Mouse (Mus musculus) hindbrain, postnatal 0 days (tissue): ENCODE results near the gene Dyrk1a. TPM values are rescaled to one million over a fixed set of nuclear protein-coding genes. Genes with fewer than 3 reads are reported as not detected.
A peak's percentile ranks its signal among the peaks of the same experiment; 100 is the strongest.

Source experiments
- ATAC-seq: fragments of 200-750 bp; cut with Nextera tagmentation; 2 replicates; pipeline ENCODE4 v1.8.0; 2017; ENCODE audit warnings: mild to moderate bottlenecking, moderate TSS enrichment, moderate library complexity
- DNase-seq: peaks from one replicate; pipeline ENCODE4 v3.0.0-alpha.2; 2015; ENCODE audit warnings: low spot score
- H3K27ac ChIP-seq: fragments of 300-500 bp; sonication (generic); 2 replicates; pipeline ENCODE4 v1.5.1; 2014; ENCODE audit warnings: mild to moderate bottlenecking
- H3K27me3 ChIP-seq: fragments of 300-500 bp; sonication (generic); 2 replicates; pipeline ENCODE4 v1.6.1; 2014; ENCODE audit warnings: low read length, mixed read lengths; ENCODE audit not compliant: insufficient read depth
- H3K36me3 ChIP-seq: fragments of 300-500 bp; sonication (generic); 2 replicates; pipeline ENCODE4 v1.6.1; 2014; ENCODE audit warnings: low read length, mixed read lengths; ENCODE audit not compliant: insufficient read depth
- H3K4me1 ChIP-seq: fragments of 300-500 bp; sonication (generic); 2 replicates; pipeline ENCODE4 v1.6.1; 2014; ENCODE audit warnings: antibody characterized with exemption, low read length, mixed read lengths; ENCODE audit not compliant: insufficient read depth
- H3K4me2 ChIP-seq: fragments of 300-500 bp; sonication (generic); 2 replicates; pipeline ENCODE4 v1.6.1; 2014; ENCODE audit warnings: low read depth, mild to moderate bottlenecking, low read length, moderate library complexity, mixed read lengths
- H3K4me3 ChIP-seq: fragments of 300-500 bp; sonication (generic); 2 replicates; pipeline ENCODE4 v1.5.1; 2014; ENCODE audit warnings: low read length
- H3K9ac ChIP-seq: fragments of 300-500 bp; sonication (generic); replicated peaks from 2 replicates; pipeline ENCODE4 v1.6.1; 2014; ENCODE audit warnings: mild to moderate bottlenecking, low read length, moderate library complexity, mixed read lengths
- H3K9me3 ChIP-seq: fragments of 300-500 bp; sonication (generic); 2 replicates; pipeline ENCODE4 v1.6.1; 2016; ENCODE audit warnings: low read length, mixed read lengths
- CTCF ChIP-seq: IDR thresholded peaks from 2 replicates; pipeline ENCODE4 v1.5.1; 2016; ENCODE audit warnings: antibody characterized with exemption, control low read depth, low read depth
- WGBS: fragments of 180-500 bp; shearing (Covaris S2); extraction: QIAGEN DNeasy Blood & Tissue Kit; methylation state at CpG from one replicate; pipeline ENCODE4 v1.1.7; 2014; 5-methylcytosine and 5-hydroxymethylcytosine counted together
- polyA plus RNA-seq: library from polyadenylated mRNA; unstranded; fragments of >200 nt; fragmentation: Nextera tagmentation; extraction: Ambion mirVana; gene quantifications from 2 replicates; pipeline ENCODE4 v1.2.1, GENCODE M21; 2015
- total RNA-seq: library from RNA; depleted of rRNA; stranded (reverse); fragments of >200 nt; gene quantifications from 2 replicates; pipeline ENCODE4 v1.2.3, GENCODE M21; 2014

Gene Dyrk1a
- total and polyA plus RNA-seq, 2 experiments from 2014 or later, result 13.0 to 91.5 TPM

- peak; percentile 69 for DNase-seq
- Histone ChIP-seq H3K4me1 (peaks cover 14% of the 10 kb centered on the region), H3K4me2 (peak overlapping the region; percentile 57), H3K27me3 (no peaks in the 10 kb centered on the region), H3K9ac (peak overlapping the region; percentile 100), H3K9me3 (no peaks in the 10 kb centered on the region), H3K27ac (peak overlapping the region; percentile 100), H3K36me3 (no peaks in the 10 kb centered on the region), H3K4me3 (peak overlapping the region; percentile 89)
- TF ChIP-seq CTCF, result no peak
- 1% methylated on average over 43 of the region's 88 CpGs for WGBS
- no peak for ATAC-seq
Observed at GRCm38 (mm10) chr16:94570361-94571041, 691 bp downstream of the Dyrk1a start.

GRCm38 (mm10) chr16:94571111-94571993 is 1.5 kb downstream of the Dyrk1a start:
- Histone ChIP-seq H3K4me1 (peaks cover 16% of the 10 kb centered on the region), H3K4me3 (peak overlapping the region; percentile 89), H3K9ac (peak overlapping the region; percentile 100), H3K9me3 (no peaks in the 10 kb centered on the region), H3K27ac (peak overlapping the region; percentile 100), H3K36me3 (no peaks in the 10 kb centered on the region), H3K27me3 (no peaks in the 10 kb centered on the region), H3K4me2 (peak overlapping the region; percentile 57)
- ATAC-seq (no peak), DNase-seq (peak; percentile 37)
- peak; percentile 6; the same call in 1 of the 2 replicates for TF ChIP-seq CTCF
- WGBS, result 23% methylated on average over 10 of the region's 10 CpGs

GRCm38 (mm10) chr16:94572422-94572821 is 2.6 kb downstream of the Dyrk1a start:
- peak overlapping the region; percentile 16; the same call in 1 of the 2 replicates for H3K4me3 ChIP-seq
- H3K9ac ChIP-seq, result no peak overlapping the region
- H3K27me3 ChIP-seq, result no peaks in the 10 kb centered on the region
- peak overlapping the region; percentile 57 for H3K4me2 ChIP-seq
- H3K36me3 ChIP-seq, result no peaks in the 10 kb centered on the region
- DNase-seq (no peak), ATAC-seq (no peak)
- no peak overlapping the region for H3K27ac ChIP-seq
- H3K9me3 ChIP-seq, result no peaks in the 10 kb centered on the region
- 20% methylated on average over 2 of the region's 2 CpGs for WGBS
- TF ChIP-seq CTCF, result no peak
- peaks cover 16% of the 10 kb centered on the region for H3K4me1 ChIP-seq

GRCm38 (mm10) chr16:94574025-94574717 is 4.4 kb downstream of the Dyrk1a start:
- Histone ChIP-seq H3K4me3 (no peak overlapping the region), H3K27me3 (no peaks in the 10 kb centered on the region), H3K4me1 (peaks cover 16% of the 10 kb centered on the region), H3K36me3 (no peaks in the 10 kb centered on the region), H3K9ac (no peak overlapping the region), H3K9me3 (no peaks in the 10 kb centered on the region), H3K4me2 (no peak overlapping the region), H3K27ac (no peak overlapping the region)
- 57% methylated on average over 3 of the region's 3 CpGs for WGBS
- TF ChIP-seq CTCF, result no peak
- ATAC-seq, result no peak
- DNase-seq, result no peak

- ATAC-seq, result no peak
- H3K36me3 ChIP-seq, result no peaks in the 10 kb centered on the region
- TF ChIP-seq CTCF, result no peak
- H3K4me1 ChIP-seq, result peaks cover 16% of the 10 kb centered on the region
- no peaks in the 10 kb centered on the region for H3K27me3 ChIP-seq
- no peak overlapping the region for H3K4me3 ChIP-seq
- DNase-seq, result no peak
- no peak overlapping the region for H3K4me2 ChIP-seq
- no peak overlapping the region for H3K9ac ChIP-seq
- no peaks in the 10 kb centered on the region for H3K9me3 ChIP-seq
- H3K27ac ChIP-seq, result no peak overlapping the region
Observed at GRCm38 (mm10) chr16:94574718-94575094, 4.9 kb downstream of the Dyrk1a start.

GRCm38 (mm10) chr16:94575757-94576156 is 5.9 kb downstream of the Dyrk1a start:
- Histone ChIP-seq H3K9ac (no peak overlapping the region), H3K4me2 (no peak overlapping the region), H3K9me3 (no peaks in the 10 kb centered on the region), H3K27ac (no peak overlapping the region), H3K4me1 (peaks cover 16% of the 10 kb centered on the region), H3K4me3 (no peak overlapping the region), H3K27me3 (no peaks in the 10 kb centered on the region), H3K36me3 (no peaks in the 10 kb centered on the region)
- TF ChIP-seq CTCF, result no peak
- no peak for DNase-seq
- no peak for ATAC-seq
- WGBS, result 74% methylated on average over 5 of the region's 5 CpGs
